Mouse (Mus musculus) effector memory CD4-positive, alpha-beta T cell, adult 7 months (primary cell): Measurements from ENCODE around the gene Rassf6. TPM values are rescaled to one million over a fixed set of nuclear protein-coding genes. Genes with fewer than 3 reads are reported as not detected.

ENCODE experiments used
- polyA plus RNA-seq: library from polyadenylated mRNA; unstranded; fragments of 100-300 nt; shearing (Covaris generic); gene quantifications from one replicate; pipeline ENCODE4 v1.2.1, GENCODE M21; 2017

Gene Rassf6
- 1.6 TPM for polyA plus RNA-seq

GRCm38 (mm10) chr5:90640286-90641217 lies at the start of gene Rassf6:
Gene Rassf6 (minus strand): TSS chr5:90640657.

GRCm38 (mm10) chr5:90560743-90561142 lies 79.7 kb downstream of the Rassf6 start, which contains the start of gene 5830473C10Rik:
Gene 5830473C10Rik (plus strand): TSS chr5:90561107.

Other genes starting within 250 kb of the Rassf6 start
- gene Alb, start 179.8 kb downstream of the Rassf6 start, polyA plus RNA-seq, result not detected
- gene Afp, start 149.9 kb downstream of the Rassf6 start, polyA plus RNA-seq, result 6.1 TPM
- not detected for gene Afm, start 121.7 kb downstream of the Rassf6 start, polyA plus RNA-seq
- gene 5830473C10Rik, start 79.5 kb downstream of the Rassf6 start, polyA plus RNA-seq, result not detected
- gene Cxcl5, start 118.7 kb upstream of the Rassf6 start, polyA plus RNA-seq, result not detected
- not detected for gene Ppbp, start 127.9 kb upstream of the Rassf6 start, polyA plus RNA-seq
- gene Pf4, start 131.8 kb upstream of the Rassf6 start, polyA plus RNA-seq, result not detected
- gene Cxcl3, start 145.4 kb upstream of the Rassf6 start, polyA plus RNA-seq, result not detected
- not detected for gene Cxcl15, start 153.9 kb upstream of the Rassf6 start, polyA plus RNA-seq